Mouse (Mus musculus): ENCODE data around the gene Rdh16f1.
"Not testable (repeated sequence)": the region's sequence is repeated elsewhere in the genome, so short reads cannot be mapped to it uniquely, and the experiment has no call there.

The Rdh16f1 gene

DNA sequence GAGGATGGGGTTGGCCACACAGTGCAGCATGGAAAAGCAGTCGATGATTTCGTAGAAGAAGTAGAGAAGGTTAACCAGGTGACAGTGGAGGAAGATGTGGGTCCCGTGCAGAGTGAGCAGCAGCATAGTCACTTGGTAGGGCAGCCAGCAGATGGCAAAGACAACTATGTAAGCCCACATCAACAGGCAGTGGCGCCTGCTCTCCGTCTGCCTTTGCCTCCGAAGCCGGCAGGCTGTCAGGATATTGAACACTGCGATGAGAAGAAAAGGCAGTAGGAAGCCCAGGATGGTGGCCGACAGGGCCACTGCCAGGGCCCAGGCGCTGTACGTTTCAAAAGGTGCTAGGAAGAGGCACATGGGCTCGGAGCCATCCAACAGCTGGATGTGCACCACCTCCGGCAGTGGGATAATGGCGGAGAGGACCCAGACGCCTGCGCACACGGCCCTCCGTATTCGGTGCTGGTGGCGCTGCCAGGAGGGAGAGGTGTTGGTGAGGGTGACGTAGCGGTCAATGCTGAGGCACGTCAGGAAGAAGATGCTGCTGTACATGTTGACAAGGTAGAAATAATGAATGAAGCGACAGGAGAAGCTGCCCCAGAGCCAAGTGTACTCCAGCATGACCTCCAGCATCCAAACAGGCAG is 9.3 kb upstream of the Rdh16f1 start:
- peak; percentile 18 to 20 for DNase-seq

DNA sequence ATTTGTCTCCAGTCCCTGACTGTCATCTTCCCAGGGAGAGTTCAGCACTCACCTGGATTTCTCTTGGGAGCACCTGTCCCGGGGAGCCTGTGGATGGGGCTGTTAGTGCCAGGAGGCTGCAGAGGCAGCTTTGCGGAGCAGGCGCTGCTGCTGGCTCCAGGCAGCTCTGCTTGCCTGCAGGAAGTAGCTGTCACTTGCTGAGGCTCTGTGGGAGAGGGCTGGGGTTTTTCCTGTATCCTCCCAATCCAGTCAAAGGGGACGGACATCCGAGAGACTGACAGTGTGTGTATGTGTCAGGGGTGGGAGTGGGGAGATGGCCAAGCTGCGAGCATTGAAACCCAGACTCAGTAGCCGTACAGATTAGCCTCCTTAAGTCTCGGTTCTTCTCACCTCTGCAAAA is 8.0 kb upstream of the Rdh16f1 start, which contains the start of gene Gpr182:
Gpr182 (minus strand) TSS at position 185 of the 400 bp plus-strand sequence.
- DNase-seq: no peak

- no peak for DNase-seq
Measured at GRCm38 (mm10) chr10:127754566-127755166, 4.9 kb upstream of the Rdh16f1 start.

GRCm38 (mm10) chr10:127755246-127755645 is 4.3 kb upstream of the Rdh16f1 start:
- DNase-seq: no peak

DNA sequence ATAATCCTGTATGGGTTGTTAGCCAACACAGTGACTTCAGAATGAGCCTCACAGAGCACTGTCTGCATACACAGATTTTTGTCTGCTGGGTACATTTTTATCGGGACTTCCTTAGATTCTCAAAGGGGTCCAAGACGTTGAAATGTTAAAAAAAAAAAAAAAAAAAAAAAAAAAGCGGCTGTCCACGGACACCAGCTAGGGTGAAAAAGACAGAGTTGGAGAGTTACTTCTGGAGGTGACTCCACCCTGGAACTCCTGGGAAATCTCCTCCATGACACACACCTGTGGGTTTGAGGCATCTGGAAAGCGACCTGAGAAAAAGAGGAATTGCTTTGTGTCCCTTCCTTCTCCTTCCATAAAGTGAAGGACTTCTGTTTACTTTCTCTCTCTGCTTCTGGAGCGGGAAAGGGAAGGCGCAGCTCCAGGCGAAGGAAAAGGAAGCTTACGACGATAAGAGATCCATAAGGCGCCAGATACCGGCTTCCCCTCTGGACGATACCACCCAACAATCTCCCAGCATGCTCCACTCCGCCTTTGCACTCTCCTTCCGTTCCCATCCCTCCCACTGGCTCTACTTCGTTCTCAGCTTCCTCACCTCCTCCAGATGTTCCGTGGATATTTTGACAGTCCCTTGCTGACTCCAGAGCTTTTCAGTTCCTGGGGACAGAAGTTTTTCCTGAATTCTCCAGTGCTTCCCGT is 3.7 kb upstream of the Rdh16f1 start:
- DNase-seq: no peak

DNA sequence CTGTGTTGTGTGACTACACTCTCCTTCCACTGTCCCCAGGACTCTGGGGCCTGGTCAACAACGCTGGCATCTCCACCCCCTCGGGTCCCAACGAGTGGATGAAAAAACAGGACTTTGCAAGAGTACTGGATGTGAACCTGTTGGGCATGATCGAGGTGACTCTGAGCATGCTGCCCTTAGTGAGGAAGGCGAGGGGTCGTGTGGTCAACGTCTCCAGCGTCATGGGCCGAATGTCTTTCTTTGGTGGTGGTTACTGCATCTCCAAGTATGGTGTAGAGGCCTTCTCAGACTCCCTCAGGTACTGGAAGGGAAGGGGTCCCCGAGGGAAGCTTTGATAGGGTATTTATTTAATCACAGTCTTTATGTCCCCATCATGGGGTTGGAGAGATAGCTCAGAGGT is 3.3 kb downstream of the Rdh16f1 start:
- not testable (repeated sequence) for DNase-seq

DNA sequence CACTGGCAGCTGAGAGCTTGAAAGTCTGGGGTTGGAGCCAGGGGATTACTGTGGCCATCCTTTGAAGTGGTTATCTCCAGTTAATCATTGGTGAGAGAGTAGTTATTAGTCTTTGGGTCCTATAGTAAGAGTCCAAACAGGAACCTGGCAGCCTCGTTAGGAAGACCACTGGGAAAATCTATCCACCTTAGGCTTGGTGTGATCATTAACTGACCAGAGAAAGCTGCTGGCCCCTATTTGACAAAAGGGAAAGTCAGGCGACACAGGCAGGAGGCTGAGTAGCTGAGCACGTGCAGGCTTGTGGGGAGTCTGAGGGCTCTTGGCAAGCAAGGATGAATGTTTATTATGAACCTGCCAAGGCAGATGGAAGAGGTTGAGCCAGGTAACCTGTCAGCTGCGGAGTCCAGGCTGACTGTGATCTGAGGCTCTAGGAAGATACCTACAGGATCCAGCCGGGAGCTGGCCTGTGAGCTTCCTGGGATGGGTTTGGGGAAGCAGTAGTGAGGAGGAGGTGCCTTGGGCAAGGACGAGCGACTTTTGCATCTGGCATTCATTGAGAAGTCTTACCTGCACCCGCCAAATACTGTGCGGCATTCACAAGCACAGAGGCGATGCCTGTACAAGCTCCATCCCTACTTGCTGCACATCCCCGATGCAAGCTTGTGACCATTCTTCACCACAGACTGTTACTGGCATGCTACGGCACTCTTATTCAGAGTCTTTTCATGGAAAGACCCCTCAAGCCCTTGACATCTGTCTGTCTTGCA is 4.5 kb downstream of the Rdh16f1 start:
- peak; percentile 27 to 31 for DNase-seq

DNA sequence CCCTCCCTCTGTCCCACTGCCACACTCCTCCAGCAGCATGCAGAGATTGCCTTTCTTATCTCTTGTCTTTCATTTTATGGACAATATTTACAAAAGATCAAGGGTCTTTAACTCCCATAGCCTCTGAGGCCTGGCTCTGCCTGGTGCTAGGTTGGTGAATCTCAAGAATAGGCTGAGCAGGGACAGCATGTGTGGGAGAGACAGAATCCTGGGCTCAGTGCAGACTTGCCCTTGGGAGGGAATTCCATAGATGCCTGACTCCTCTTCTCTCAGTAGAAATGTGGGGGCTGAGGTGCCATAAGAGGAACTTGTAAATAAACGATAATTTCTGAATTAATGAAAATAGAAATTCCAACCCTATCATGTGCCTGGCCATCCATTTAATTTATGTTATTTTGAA is 7.0 kb downstream of the Rdh16f1 start:
- no peak for DNase-seq

- no peak for DNase-seq
Measured at GRCm38 (mm10) chr10:127776011-127776410, 16.4 kb downstream of the Rdh16f1 start, which contains the start of gene Rdh9. Gene Rdh9 (plus strand): TSS chr10:127776386.

- not testable (repeated sequence) for DNase-seq
Measured at GRCm38 (mm10) chr10:127782321-127782720, 22.7 kb downstream of the Rdh16f1 start.

GRCm38 (mm10) chr10:127785411-127785810 is 25.8 kb downstream of the Rdh16f1 start:
- not testable (repeated sequence) for DNase-seq

- DNase-seq: no peak
Measured at GRCm38 (mm10) chr10:127799295-127799694, 39.7 kb downstream of the Rdh16f1 start.

DNA sequence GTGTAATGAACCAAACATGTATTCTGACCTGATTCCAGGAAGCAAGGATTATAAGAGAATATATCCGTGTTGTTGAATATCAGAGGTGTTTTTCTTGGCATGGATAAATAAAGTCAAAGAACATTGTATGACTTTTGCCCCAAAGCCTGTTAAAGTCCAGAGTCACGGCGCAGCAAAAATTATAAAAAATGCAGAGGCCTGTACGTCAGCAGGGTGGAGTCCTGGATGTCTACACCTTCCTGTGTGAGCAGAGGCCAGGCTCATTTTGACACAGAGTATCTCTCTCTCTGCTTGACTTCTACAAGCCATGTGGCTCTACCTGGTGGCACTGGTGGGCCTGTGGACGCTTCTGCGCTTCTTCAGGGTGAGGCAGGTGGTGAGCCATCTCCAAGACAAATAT is 41.3 kb downstream of the Rdh16f1 start, which contains the start of gene Rdh16:
Rdh16 (plus strand) TSS at position 262 of the 400 bp plus-strand sequence.
- no peak for DNase-seq

DNA sequence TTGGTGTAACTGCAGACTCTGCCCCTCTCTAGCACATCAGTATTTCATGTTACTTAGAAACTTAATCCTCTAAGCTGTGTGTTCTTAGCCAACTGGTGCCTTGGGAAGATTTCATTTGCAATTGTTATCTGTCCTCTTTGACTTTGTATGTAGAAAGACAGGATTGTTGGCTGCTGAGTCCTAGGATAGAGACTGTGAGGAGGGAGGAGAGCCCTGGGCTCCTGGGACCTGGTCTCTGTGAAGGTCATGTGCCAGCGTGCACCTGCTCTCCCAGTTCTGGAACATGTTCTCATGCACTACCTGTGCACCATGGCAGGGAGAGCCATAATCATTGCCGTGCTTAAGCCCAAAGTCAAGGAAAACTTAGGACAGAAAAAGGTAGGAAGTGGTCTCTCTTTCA is 42.0 kb downstream of the Rdh16f1 start:
- DNase-seq: no peak

DNA sequence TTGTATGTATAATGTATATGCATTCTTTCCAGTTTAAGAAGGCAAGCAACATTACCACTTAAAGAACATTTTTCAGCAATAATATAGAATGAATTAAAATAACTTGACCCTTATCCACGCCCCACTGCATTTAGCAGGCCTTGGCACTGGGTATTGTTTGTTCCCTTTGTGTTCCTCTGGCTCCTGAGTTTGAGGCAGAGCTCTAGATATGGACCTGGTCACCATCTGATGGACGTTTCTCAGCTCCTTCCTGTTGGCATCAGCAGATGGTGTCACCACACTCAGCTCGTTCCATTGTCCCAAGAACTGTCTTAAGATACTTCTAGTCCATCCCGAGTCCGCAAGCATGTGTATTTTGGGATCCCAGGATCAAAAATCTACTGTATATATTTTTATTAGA is 42.6 kb downstream of the Rdh16f1 start:
- DNase-seq: no peak

- no peak for DNase-seq
Measured at GRCm38 (mm10) chr10:127804416-127804815, 44.8 kb downstream of the Rdh16f1 start.

- DNase-seq: no peak
Measured at GRCm38 (mm10) chr10:127815888-127816287, 56.3 kb downstream of the Rdh16f1 start.

DNA sequence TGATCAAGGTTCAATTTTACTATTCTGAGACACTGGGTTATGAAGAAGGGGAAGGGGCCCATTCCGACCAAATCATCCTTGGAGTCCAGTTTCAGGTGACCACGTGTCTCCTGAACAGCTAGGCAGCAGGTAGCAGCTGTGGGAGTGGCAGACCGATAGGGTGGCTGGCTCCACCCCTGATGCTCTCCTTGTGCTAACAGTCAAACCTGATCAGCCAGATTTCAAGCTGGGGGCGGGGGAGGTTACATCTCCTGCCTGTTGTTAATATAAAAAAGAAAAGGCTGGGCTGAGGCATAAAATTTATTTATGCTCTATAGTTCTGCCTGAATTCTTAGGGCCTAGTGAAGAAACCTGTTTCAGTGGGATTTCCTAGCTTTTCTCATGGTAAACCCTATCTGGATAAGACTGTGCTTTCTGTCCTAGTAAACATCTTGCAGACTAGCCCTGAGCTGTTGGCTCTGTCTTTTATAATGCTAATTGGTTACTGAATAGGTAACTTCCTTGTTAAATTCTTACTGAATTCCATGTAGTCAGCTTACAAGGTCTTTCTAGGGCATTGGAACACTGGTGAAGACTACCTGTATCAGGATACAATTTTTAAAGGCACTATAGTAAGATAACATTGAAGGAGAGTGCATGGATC is 57.8 kb downstream of the Rdh16f1 start:
- DNase-seq: not testable (repeated sequence)

DNA sequence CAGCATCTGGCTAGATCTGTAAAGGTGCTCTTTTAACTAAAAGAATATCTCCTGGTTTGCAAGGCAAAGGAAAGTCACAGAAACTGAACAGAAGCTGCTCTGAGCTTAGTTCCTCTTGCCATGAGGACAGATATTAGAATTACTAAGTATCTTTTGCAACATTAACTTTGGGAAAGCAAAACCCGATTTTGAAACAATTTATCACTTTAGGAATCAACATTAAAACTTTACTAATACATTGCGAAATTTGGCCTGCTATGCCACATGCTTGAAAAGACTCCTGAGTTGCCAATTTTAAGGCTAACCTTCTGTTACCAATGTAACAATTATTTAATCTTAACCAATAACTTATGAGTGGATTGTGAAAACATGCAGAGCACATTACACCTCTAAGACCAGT is 62.2 kb downstream of the Rdh16f1 start:
- not testable (repeated sequence) for DNase-seq

DNA sequence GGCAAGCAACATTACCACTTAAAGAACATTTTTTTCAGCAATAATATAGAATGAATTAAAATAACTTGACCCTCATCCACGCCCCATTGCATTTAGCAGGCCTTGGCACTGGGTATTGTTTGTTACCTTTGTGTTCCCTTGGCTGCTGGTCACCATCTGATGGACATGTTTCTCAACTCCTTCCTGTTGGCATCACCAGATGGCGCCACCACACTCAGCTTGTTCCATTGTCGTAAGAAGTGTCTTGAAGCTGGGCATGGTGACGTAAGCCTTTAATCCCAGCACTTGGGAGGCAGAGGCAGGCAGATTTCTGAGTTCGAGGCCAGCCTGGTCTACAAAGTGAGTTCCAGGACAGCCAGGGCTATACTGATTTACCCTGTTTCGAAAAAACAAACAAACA is 65.8 kb downstream of the Rdh16f1 start:
- no peak for DNase-seq

GRCm38 (mm10) chr10:127829121-127829520 is 69.5 kb downstream of the Rdh16f1 start:
- peak in 1 of 2 experiments; percentile 14 for DNase-seq

DNA sequence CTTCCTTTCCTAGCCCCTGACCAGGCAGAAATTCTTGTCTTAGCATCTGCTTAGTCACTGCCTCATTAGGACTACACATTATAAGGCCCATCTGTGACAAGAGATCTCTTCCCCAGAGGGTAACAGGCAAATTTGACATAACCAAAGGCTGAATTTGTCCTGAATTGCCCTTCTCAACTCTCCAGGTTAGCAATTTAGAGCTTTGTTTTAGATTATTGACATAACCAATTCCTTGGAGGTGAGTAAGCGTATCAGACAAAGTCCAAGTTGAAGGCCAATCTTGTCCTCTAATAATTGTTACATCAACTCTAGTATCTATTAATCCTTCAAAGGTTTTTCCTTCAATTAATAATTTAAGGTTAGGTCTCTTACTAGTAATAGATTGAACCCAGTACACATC is 74.6 kb downstream of the Rdh16f1 start:
- not testable (repeated sequence) for DNase-seq
